Mouse (Mus musculus): ENCODE measurements at regions not wholly inside any gene's neighbourhood (a gene's known extent, or its start where the extent isn't known, plus 50 kb on each side); places are given as distances from the start of the nearest gene placed in this dataset.
A peak's percentile ranks its signal among the peaks of the same experiment; 100 is the strongest.

DNA sequence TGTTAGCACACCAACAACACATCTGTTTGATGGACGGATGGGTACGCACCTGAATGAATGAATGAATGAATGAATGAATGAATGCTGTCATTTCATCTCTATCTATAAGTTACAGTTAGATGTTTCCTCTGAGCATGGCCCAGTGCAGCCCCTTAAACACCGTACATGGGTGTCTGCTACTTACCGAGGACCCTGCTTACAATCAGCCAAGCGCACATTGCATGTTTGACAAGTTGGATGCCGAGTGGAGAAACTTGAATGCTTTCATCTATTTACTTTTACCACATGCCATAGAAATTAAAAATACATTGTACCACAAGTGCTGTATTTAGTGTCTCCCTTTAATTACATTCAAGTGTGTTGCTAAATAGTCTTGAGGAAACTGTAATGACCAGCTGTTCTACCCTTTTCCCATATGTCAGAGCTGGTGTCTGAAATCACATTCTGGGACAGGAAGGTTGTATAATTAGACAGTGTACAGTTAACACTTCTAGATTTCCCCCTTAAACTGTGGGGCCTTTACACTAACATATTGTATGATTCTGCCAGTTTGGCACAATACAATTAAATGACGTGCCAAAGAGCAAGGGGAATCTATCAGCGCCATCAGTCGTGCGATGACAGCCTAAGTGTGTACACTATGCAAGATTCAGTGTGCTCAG, 127.3 kb upstream of the Prox1 start:
- ATAC-seq (peak; percentile 98), DNase-seq (ENCODE audit: low spot score) (peak; percentile 94)
- Histone ChIP-seq H3K9me3 (replicated peaks; ENCODE audit: control insufficient read depth, low read length) (no peaks in the 10 kb centered on the region), H3K36me3 (ENCODE audit: control insufficient read depth, insufficient read depth, low read length) (no peaks in the 10 kb centered on the region), H3K4me3 (ENCODE audit: low read depth, low read length) (no peak overlapping the region), H3K4me2 (ENCODE audit: low read length) (no peak overlapping the region), H3K9ac (ENCODE audit: low read length) (no peak overlapping the region), H3K4me1 (ENCODE audit: control insufficient read depth, insufficient read depth, low read length) (no peaks in the 10 kb centered on the region), H3K27ac (ENCODE audit: low read depth, low read length) (no peak overlapping the region), H3K27me3 (replicated peaks; ENCODE audit: control insufficient read depth, insufficient read depth, low read length) (peaks cover 3% of the 10 kb centered on the region; the same call in 1 of the 2 replicates)
- WGBS: 60% methylated on average over 10 of the region's 10 CpGs

DNA sequence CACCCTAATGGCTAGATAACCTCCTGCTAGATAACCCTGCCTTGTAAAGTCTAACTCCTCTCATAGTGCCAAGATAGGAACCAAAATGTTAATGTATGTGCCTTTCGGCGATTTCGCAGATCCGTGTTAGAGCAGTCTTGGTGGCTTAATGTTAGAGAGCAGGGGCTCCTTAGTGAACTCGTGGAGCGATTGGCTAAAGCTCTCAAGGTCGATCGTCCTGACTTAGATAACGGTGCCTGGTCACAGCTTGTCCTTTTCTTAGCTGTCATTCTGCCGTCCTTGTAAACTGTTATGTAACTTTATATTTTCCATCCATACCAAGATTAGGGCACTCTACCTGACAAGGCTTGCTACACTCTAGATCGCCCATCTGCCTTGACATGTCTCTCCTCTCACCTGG, 119.5 kb upstream of the Prox1 start:
- Histone ChIP-seq H3K4me3 (ENCODE audit: low read depth, low read length) (no peak overlapping the region), H3K9ac (ENCODE audit: low read length) (no peak overlapping the region), H3K27ac (ENCODE audit: low read depth, low read length) (no peak overlapping the region), H3K9me3 (replicated peaks; ENCODE audit: control insufficient read depth, low read length) (no peaks in the 10 kb centered on the region), H3K4me2 (ENCODE audit: low read length) (no peak overlapping the region), H3K36me3 (ENCODE audit: control insufficient read depth, insufficient read depth, low read length) (no peaks in the 10 kb centered on the region), H3K4me1 (ENCODE audit: control insufficient read depth, insufficient read depth, low read length) (no peaks in the 10 kb centered on the region), H3K27me3 (replicated peaks; ENCODE audit: control insufficient read depth, insufficient read depth, low read length) (peaks cover 9% of the 10 kb centered on the region; the same call in 1 of the 2 replicates)
- ATAC-seq (no peak), DNase-seq (ENCODE audit: low spot score) (no peak)
- WGBS: 93% methylated on average over 11 of the region's 11 CpGs

DNA sequence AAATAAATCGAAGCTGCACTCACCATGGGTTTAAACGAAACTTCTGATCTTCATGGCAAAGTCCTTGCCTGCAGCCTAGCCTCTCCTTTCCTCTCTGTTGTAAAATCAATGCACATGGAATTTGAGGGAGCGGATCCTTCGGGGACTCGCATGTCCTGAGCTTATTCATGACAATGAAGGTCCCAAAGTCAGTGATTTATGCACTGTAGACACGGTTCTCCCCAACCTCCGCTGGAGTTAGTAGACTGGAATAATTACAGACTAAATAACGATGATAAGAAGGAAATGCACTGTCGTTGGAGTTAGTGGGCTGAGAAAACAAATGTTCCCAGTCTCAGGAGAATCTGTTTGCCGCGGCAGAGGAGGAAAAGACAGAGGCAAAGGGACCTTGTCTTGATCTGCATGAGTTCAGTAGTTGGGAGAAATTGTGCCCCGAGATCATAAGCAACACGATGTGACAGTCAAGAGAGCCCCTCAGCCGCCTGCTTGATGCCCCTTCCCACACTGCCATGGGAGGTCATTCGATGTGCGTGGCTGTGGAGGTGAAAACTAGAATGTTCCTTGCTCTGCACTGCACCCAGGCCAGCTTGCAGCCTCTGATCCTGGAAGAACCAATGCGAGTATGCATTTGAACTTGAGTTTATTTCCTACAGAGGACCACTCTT, 116.1 kb upstream of the Prox1 start:
- Histone ChIP-seq H3K36me3 (ENCODE audit: control insufficient read depth, insufficient read depth, low read length) (no peaks in the 10 kb centered on the region), H3K4me1 (ENCODE audit: control insufficient read depth, insufficient read depth, low read length) (no peaks in the 10 kb centered on the region), H3K27me3 (replicated peaks; ENCODE audit: control insufficient read depth, insufficient read depth, low read length) (0 out of 2 replicates have a peak, but pooled peaks cover 9% of the 10 kb centered on the region), H3K4me3 (ENCODE audit: low read depth, low read length) (no peak overlapping the region), H3K9ac (ENCODE audit: low read length) (no peak overlapping the region), H3K9me3 (replicated peaks; ENCODE audit: control insufficient read depth, low read length) (no peaks in the 10 kb centered on the region), H3K27ac (ENCODE audit: low read depth, low read length) (no peak overlapping the region), H3K4me2 (ENCODE audit: low read length) (no peak overlapping the region)
- ATAC-seq (no peak), DNase-seq (ENCODE audit: low spot score) (no peak)
- 75% methylated on average over 17 of the region's 17 CpGs for WGBS

DNA sequence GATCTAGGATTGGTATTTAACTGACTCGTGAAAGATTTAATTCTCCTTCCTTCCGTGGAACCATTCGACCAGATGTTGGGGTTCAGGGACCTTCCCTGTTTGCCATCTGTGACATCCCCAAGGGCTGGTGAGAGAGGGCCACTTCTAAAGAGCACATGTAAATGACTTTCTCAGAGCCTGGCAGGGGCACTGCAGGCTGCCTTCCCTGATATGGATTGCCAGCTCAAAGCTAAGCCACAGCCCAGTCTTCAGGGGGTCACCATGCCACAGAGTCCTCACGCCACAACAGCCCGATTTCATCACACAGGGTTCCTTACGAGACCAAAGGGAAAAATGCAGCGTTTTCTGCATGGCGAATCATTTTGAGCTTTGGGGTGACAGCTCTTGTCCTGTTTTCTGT, 115.1 kb upstream of the Prox1 start:
- Histone ChIP-seq H3K4me2 (ENCODE audit: low read length) (no peak overlapping the region), H3K4me1 (ENCODE audit: control insufficient read depth, insufficient read depth, low read length) (no peaks in the 10 kb centered on the region), H3K9me3 (replicated peaks; ENCODE audit: control insufficient read depth, low read length) (no peaks in the 10 kb centered on the region), H3K4me3 (ENCODE audit: low read depth, low read length) (no peak overlapping the region), H3K36me3 (ENCODE audit: control insufficient read depth, insufficient read depth, low read length) (no peaks in the 10 kb centered on the region), H3K27me3 (replicated peaks; ENCODE audit: control insufficient read depth, insufficient read depth, low read length) (0 out of 2 replicates have a peak, but pooled peaks cover 9% of the 10 kb centered on the region), H3K27ac (ENCODE audit: low read depth, low read length) (no peak overlapping the region), H3K9ac (ENCODE audit: low read length) (no peak overlapping the region)
- WGBS: 85% methylated on average over 8 of the region's 8 CpGs
- ATAC-seq: no peak
- no peak for DNase-seq (ENCODE audit: low spot score)

DNA sequence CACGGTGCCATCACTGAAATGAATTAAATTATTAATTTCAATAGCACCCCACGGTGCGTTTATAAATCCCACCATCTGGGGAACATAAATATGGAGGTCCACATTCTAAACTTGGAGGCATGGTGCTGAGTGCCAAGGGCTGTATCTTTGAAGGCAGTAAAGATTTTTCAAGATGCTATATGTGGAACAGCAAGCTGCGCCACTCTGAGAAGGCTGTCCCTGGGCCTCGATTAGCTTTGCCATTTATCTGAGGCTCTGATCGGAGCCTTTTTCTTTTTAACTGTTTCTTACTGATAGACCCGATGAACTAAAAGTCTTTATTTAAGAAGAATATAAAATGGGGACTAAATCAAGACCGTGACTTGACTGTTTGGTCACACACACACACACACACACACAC, 114.5 kb upstream of the Prox1 start:
- DNase-seq (ENCODE audit: low spot score): no peak
- Histone ChIP-seq H3K36me3 (ENCODE audit: control insufficient read depth, insufficient read depth, low read length) (no peaks in the 10 kb centered on the region), H3K9me3 (replicated peaks; ENCODE audit: control insufficient read depth, low read length) (no peaks in the 10 kb centered on the region), H3K4me1 (ENCODE audit: control insufficient read depth, insufficient read depth, low read length) (no peaks in the 10 kb centered on the region), H3K4me3 (ENCODE audit: low read depth, low read length) (no peak overlapping the region), H3K9ac (ENCODE audit: low read length) (no peak overlapping the region), H3K27me3 (replicated peaks; ENCODE audit: control insufficient read depth, insufficient read depth, low read length) (0 out of 2 replicates have a peak, but pooled peaks cover 8% of the 10 kb centered on the region), H3K27ac (ENCODE audit: low read depth, low read length) (no peak overlapping the region), H3K4me2 (ENCODE audit: low read length) (no peak overlapping the region)
- ATAC-seq: no peak
- WGBS: 90% methylated on average over 8 of the region's 8 CpGs

DNA sequence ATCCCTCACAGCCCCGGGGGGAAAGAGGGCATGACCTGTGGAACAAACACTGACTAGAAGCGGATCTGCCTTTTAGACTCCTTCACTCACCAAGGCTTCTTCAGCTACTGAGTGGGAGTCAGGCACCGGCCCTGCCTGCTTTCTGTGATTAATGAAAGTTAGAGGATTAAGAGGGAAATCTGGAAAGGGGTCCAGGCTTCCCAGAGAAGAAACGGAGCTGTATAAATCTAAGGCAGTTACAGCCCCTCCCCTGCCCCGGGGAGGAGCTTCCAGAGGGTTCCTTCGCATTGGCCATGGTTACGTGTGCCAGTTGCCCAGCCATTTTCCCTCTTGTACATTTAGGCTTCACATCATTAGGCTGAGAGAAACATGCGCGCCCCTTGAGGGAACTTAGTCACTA, 113.6 kb upstream of the Prox1 start:
- H3K9ac ChIP-seq (ENCODE audit: low read length): no peak overlapping the region
- 0 out of 2 replicates have a peak, but pooled peaks cover 5% of the 10 kb centered on the region for H3K27me3 ChIP-seq (replicated peaks; ENCODE audit: control insufficient read depth, insufficient read depth, low read length)
- H3K4me2 ChIP-seq (ENCODE audit: low read length): no peak overlapping the region
- DNase-seq (ENCODE audit: low spot score) (no peak), ATAC-seq (no peak)
- 84% methylated on average over 9 of the region's 9 CpGs for WGBS
- H3K4me1 ChIP-seq (ENCODE audit: control insufficient read depth, insufficient read depth, low read length): no peaks in the 10 kb centered on the region
- H3K27ac ChIP-seq (ENCODE audit: low read depth, low read length): no peak overlapping the region
- H3K36me3 ChIP-seq (ENCODE audit: control insufficient read depth, insufficient read depth, low read length): no peaks in the 10 kb centered on the region
- no peaks in the 10 kb centered on the region for H3K9me3 ChIP-seq (replicated peaks; ENCODE audit: control insufficient read depth, low read length)
- no peak overlapping the region for H3K4me3 ChIP-seq (ENCODE audit: low read depth, low read length)

DNA sequence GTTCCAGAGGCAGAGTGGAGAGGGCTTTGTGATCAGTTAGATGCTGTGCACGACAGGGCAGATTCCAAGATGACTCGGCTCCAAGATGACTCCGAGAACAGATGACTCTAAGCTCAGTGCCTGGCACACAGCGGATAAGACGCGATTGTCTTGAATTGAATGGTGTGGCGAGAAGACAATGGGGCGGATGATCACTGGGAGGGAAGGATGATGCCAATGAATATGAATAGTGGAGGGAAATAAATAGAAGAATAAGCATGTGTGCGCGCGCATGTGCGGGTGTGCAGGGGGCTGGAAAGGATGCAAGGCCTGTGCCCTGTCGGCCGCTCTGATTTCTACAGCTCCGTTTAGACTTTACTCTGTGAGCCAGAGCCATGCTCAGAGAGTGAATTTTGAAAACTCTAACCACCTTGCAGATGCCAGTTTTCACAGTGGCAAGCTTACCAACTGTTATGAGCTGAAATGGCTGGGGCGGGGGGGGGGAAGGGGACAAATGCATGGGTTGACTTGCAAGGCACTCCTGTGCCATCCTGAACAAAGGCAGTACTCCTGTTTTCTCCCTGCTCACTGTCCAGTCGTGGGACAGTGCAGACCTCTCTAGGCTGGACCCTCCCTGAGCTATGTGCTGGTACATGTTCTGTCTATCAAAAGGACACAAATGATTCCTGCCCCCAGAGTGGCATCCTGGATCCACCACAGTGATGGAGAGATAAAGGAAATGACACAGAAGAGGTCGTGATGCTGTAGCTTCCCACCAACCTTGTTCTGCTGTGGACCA, 109.8 kb upstream of the Prox1 start:
- 84% methylated on average over 18 of the region's 18 CpGs for WGBS
- no peaks in the 10 kb centered on the region for H3K36me3 ChIP-seq (ENCODE audit: control insufficient read depth, insufficient read depth, low read length)
- no peak overlapping the region for H3K4me2 ChIP-seq (ENCODE audit: low read length)
- H3K27ac ChIP-seq (ENCODE audit: low read depth, low read length): no peak overlapping the region
- H3K9ac ChIP-seq (ENCODE audit: low read length): no peak overlapping the region
- no peaks in the 10 kb centered on the region for H3K4me1 ChIP-seq (ENCODE audit: control insufficient read depth, insufficient read depth, low read length)
- H3K27me3 ChIP-seq (replicated peaks; ENCODE audit: control insufficient read depth, insufficient read depth, low read length): no peaks in the 10 kb centered on the region
- ATAC-seq (no peak), DNase-seq (ENCODE audit: low spot score) (no peak)
- H3K9me3 ChIP-seq (replicated peaks; ENCODE audit: control insufficient read depth, low read length): no peaks in the 10 kb centered on the region
- H3K4me3 ChIP-seq (ENCODE audit: low read depth, low read length): no peak overlapping the region

DNA sequence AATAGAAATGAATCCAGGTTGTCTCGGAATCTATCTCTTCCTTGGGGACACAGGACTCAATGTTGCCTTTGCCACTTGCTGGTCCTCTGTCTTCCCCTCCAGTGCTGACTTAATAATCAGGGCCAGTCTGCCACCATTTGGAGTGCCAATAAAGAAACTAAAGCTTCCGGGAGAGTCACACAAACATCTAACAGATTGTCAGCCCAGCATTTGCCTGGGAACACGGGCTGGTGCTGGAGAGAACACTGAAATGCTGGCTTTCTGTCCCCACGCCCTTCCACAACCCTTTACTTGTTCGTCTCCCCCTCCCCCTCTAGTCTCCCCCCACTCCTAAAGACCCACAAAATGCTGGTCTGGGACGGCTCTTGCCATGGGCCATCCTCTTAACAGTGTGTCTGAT, 104.4 kb upstream of the Prox1 start:
- H3K4me2 ChIP-seq (ENCODE audit: low read length): no peak overlapping the region

More for the DNA sequence above, 104.4 kb upstream of the Prox1 start:
- Histone ChIP-seq H3K4me1 (ENCODE audit: control insufficient read depth, insufficient read depth, low read length) (no peaks in the 10 kb centered on the region), H3K27me3 (replicated peaks; ENCODE audit: control insufficient read depth, insufficient read depth, low read length) (0 out of 2 replicates have a peak, but pooled peaks cover 4% of the 10 kb centered on the region), H3K9me3 (replicated peaks; ENCODE audit: control insufficient read depth, low read length) (no peaks in the 10 kb centered on the region), H3K4me3 (ENCODE audit: low read depth, low read length) (no peak overlapping the region), H3K9ac (ENCODE audit: low read length) (no peak overlapping the region), H3K36me3 (ENCODE audit: control insufficient read depth, insufficient read depth, low read length) (no peaks in the 10 kb centered on the region), H3K27ac (ENCODE audit: low read depth, low read length) (no peak overlapping the region)
- WGBS: 70% methylated on average over 6 of the region's 6 CpGs
- ATAC-seq (no peak), DNase-seq (ENCODE audit: low spot score) (no peak)

Data from forebrain, embryonic 14.5 days (tissue).